Mouse (Mus musculus) layer of hippocampus, adult 2 months (tissue): ENCODE measurements around the gene Lcn6. TPM values are rescaled to one million over a fixed set of nuclear protein-coding genes. Genes with fewer than 3 reads are reported as not detected.

ENCODE experiments used
- DNase-seq, 2 experiments: peaks; one replicate each; pipeline ENCODE4 v3.0.0; 2022; ENCODE audit warnings: low spot score in 2 of 2
- H3K27ac ChIP-seq: fragments of 200-600 bp; 2 replicates; pipeline ENCODE4 v1.8.1; 2022
- H3K4me3 ChIP-seq: fragments of 200-600 bp; 2 replicates; pipeline ENCODE4 v1.8.1; 2022; ENCODE audit warnings: mild to moderate bottlenecking
- CTCF ChIP-seq: fragments of 200-600 bp; conservative IDR thresholded peaks from 2 replicates; pipeline ENCODE4 v1.8.1; 2022; ENCODE audit warnings: antibody characterized with exemption, mild to moderate bottlenecking, moderate library complexity
- total RNA-seq, 2 experiments: library from RNA; stranded (reverse); gene quantifications; 2 replicates each; pipeline ENCODE4 v1.2.3; 2021

The Lcn6 gene
- total RNA-seq, 2 experiments from 2014 or later, result not detected

GRCm38 (mm10) chr2:25717222-25717621 lies 40.6 kb downstream of the Lcn6 start:
- no peak overlapping the region for H3K27ac ChIP-seq
- no peak for TF ChIP-seq CTCF
- no peak overlapping the region for H3K4me3 ChIP-seq
- no peak for DNase-seq

Other genes starting within 250 kb of the Lcn6 start
- 100 to 1,000 TPM; 159 to 167 TPM for gene Abca2, start 248.1 kb upstream of the Lcn6 start, total RNA-seq
- gene Clic3, start 219.9 kb upstream of the Lcn6 start, total RNA-seq, result under 1 TPM in 1 of 2 experiments, not detected in 1; 0.49 TPM
- 10 to 100 TPM; 55.7 to 62.1 TPM for gene Paxx, start 215.7 kb upstream of the Lcn6 start, total RNA-seq
- gene Ptgds, start 206.7 kb upstream of the Lcn6 start, total RNA-seq, result 100 to 1,000 TPM; 541 to 735 TPM
- gene Lcn12, start 182.9 kb upstream of the Lcn6 start, total RNA-seq, result not detected
- gene Fbxw5, start 176.0 kb upstream of the Lcn6 start, total RNA-seq, result 100 to 1,000 TPM; 109 to 120 TPM
- gene C8g, start 175.1 kb upstream of the Lcn6 start, total RNA-seq, result 1 to 10 TPM in 1 of 2 experiments, under 1 TPM in 1; 0.97 to 1.5 TPM
- gene Traf2, start 129.8 kb upstream of the Lcn6 start, total RNA-seq, result 10 to 100 TPM; 10.9 to 12.0 TPM
- gene Edf1, start 118.9 kb upstream of the Lcn6 start, total RNA-seq, result 100 to 1,000 TPM; 193 to 200 TPM
- gene Mamdc4, start 101.9 kb upstream of the Lcn6 start, total RNA-seq, result 1 to 10 TPM; 2.8 to 3.5 TPM
- gene Phpt1, start 101.6 kb upstream of the Lcn6 start, total RNA-seq, result 10 to 100 TPM; 59.1 to 67.5 TPM
- 100 to 1,000 TPM; 106 to 120 TPM for gene Ajm1, start 95.0 kb upstream of the Lcn6 start, total RNA-seq
- gene Rabl6, start 68.3 kb upstream of the Lcn6 start, total RNA-seq, result 100 to 1,000 TPM; 149 to 151 TPM
- gene Ccdc183, start 59.1 kb upstream of the Lcn6 start, total RNA-seq, result not detected
- gene Tmem141, start 54.8 kb upstream of the Lcn6 start, total RNA-seq, result 10 to 100 TPM; 14.1 to 15.4 TPM
- gene Fcna, start 48.8 kb upstream of the Lcn6 start, total RNA-seq, result under 1 TPM; 0.79 TPM
- gene Lcn8, start 23.7 kb upstream of the Lcn6 start, total RNA-seq, result not detected
- gene Lcn5, start 18.8 kb upstream of the Lcn6 start, total RNA-seq, result not detected
- not detected for gene Lcn10, start 5.9 kb downstream of the Lcn6 start, total RNA-seq
- not detected for gene Obp2a, start 23.3 kb downstream of the Lcn6 start, total RNA-seq
- gene Bmyc, start 30.0 kb downstream of the Lcn6 start, total RNA-seq, result 10 to 100 TPM; 83.7 to 88.9 TPM
- under 1 TPM in 1 of 2 experiments, not detected in 1; 0.86 TPM for gene Obp2b, start 60.2 kb downstream of the Lcn6 start, total RNA-seq
- gene Lcn3, start 88.8 kb downstream of the Lcn6 start, total RNA-seq, result not detected
- not detected for gene Lcn11, start 100.2 kb downstream of the Lcn6 start, total RNA-seq
- gene Gm13539, start 105.5 kb downstream of the Lcn6 start, total RNA-seq, result not detected
- gene Glt6d1, start 139.1 kb downstream of the Lcn6 start, total RNA-seq, result not detected
- gene Lcn9, start 146.4 kb downstream of the Lcn6 start, total RNA-seq, result not detected
- not detected for gene Sohlh1, start 170.5 kb downstream of the Lcn6 start, total RNA-seq
- 10 to 100 TPM; 44.5 to 48.4 TPM for gene Kcnt1, start 186.9 kb downstream of the Lcn6 start, total RNA-seq